Mouse (Mus musculus) naive thymus-derived CD4-positive, alpha-beta T cell, adult 2 months (primary cell): Measurements from ENCODE around the gene Smim26.

Experiments
- DNase-seq: peaks from one replicate; pipeline ENCODE4 v3.0.0-alpha.2; 2011; ENCODE audit warnings: low read depth

Gene Smim26

DNA sequence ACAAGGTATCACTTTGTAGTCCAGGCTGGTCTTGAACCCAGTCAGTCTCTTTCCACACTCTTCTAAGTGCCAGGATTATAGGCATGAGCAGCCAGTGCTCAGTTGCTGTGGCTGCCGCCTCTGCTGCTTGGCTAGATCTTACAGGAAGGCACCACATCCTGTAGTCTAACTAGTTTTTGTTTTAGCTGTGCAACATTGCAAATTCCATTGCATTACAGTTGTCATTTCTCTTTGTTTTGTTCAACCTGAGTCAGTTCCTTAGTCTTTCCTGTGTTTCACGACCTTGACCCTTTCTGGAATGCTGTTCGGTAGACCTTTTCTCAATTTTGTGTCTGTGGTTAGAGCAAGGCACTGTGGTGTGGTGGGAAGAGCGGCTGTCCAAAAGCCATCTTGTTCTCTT lies 43.4 kb downstream of the Smim26 start:
- no peak for DNase-seq

DNA sequence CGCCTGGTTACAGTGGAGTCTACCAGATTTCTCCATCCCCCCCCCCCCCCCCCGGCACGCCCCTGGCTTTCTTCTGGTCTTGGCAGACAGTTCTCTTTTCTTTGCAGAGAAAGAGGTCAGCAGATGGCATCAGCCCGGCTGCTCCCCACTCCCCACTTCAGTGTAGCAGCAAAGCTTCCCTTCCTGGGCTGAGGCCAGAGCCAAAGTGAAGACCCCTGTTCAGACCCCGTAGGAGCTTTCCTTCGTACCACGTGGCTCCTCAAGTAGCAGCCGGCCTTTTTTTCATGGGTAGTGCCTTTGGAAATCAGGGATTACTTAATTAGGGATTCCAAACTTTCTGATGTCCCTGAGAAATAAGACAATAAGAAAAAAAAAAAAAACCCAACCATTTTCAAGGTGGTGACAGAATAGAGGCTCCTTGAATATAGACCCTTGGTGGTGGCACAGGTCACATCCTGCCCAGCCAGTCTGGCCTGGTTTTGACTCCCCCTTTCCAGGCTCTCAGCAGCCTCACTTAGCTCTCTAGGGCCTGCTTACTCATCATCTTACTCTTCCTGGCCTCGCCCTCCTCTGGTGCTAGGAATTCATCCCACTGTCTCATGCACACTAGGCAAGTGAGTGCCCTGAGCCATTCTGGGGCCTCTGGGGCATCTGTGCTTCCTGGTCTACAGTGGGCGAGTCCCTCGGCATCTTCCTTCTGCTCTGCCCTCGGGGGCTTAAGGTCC lies 44.0 kb downstream of the Smim26 start:
- DNase-seq, result no peak

DNA sequence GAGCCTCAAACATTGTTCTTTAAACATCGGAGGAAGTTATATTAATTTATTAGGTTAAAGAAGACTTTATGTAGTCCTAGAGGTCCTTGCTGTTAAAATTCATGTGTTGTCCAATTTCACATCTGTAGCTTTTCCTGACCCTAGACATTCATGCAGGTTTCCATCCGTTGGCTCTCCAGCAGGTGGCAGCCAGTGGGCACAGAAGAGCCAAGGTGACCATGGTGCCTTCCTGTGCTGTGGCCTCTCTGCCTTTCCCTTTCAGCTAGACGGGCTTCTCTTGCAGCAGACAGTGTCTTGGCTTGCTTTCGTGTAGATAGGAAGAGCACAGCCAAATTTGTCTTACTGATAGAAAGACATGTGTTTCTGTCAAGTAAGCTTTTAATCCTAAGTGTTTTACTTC lies 44.9 kb downstream of the Smim26 start:
- no peak for DNase-seq

DNA sequence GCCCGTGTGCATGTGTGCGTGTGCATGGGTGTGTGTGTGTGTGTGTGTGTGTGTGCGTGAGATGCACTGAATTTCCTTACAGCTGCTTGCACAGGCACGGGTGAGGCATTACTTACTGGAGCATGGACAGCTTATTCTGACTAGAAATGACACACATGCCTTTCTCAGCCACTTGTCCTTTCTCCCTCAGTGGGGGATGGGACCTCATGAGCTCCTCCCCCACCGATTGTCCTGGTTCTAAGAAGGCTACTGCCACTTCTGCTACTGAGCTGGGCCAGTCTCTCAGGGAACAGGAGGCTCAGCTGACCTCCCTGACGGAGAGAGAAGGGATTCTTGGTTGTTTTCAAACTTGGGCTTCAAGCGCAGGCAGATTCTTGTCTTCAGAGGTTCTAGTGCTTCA lies 46.2 kb downstream of the Smim26 start:
- no peak for DNase-seq

DNA sequence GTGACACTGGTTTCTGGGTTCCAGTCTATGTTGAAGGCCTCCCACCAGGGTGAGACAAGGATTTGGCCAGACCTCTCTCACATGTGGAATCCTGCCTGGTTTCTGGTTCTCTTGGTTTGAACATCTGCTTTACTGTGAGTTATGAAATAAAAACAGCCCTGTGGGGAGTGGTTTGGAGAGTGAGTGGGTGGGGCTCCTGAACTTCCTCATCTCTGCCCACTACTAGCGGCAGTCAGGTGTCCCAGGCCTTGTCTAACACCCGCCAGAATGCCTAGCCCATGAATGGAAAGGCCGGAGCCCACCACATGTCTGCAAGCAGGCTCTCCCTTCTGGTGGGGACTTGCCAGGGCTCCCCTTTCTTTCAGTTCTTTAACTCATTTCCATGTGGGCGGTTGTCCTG lies 48.1 kb downstream of the Smim26 start:
- DNase-seq, result no peak
